Mouse (Mus musculus) monocyte, adult 5-6 weeks (primary cell): ENCODE measurements around the gene 1700012P22Rik. TPM values are rescaled to one million over a fixed set of nuclear protein-coding genes. Genes with fewer than 3 reads are reported as not detected.

ENCODE experiments used
- total RNA-seq: library from RNA; stranded (forward); fragments of 200-1000, 200-491, 200-594 nt; gene quantifications from 3 replicates; pipeline ENCODE4 v1.2.3, GENCODE M21; 2017

Gene 1700012P22Rik
- total RNA-seq, 1 experiment from 2014 or later: not detected

Other genes starting within 250 kb of the 1700012P22Rik start
- not detected in 3 replicates for gene Oog2, start 248.1 kb downstream of the 1700012P22Rik start, total RNA-seq
- gene C87977, start 225.5 kb downstream of the 1700012P22Rik start, total RNA-seq: not detected in 3 replicates
- gene Pramel5, start 158.3 kb downstream of the 1700012P22Rik start, total RNA-seq: not detected in 3 replicates
- gene Gm13128, start 108.5 kb downstream of the 1700012P22Rik start, total RNA-seq: not detected in 3 replicates
- gene Gm13119, start 80.8 kb downstream of the 1700012P22Rik start, total RNA-seq: not detected in 3 replicates
- gene Pramef20, start 60.8 kb downstream of the 1700012P22Rik start, total RNA-seq: not detected in 3 replicates
- not detected in 3 replicates for gene Pramef12, start 30.3 kb downstream of the 1700012P22Rik start, total RNA-seq
- gene Gm9944, start 14.5 kb upstream of the 1700012P22Rik start, total RNA-seq: not detected in 3 replicates
- gene Aadacl3, start 25.0 kb upstream of the 1700012P22Rik start, total RNA-seq: not detected in 3 replicates
- gene 9430007A20Rik, start 81.0 kb upstream of the 1700012P22Rik start, total RNA-seq: not detected in 3 replicates
- not detected in 3 replicates for gene Gm13124, start 126.4 kb upstream of the 1700012P22Rik start, total RNA-seq
- gene Aadacl4, start 174.9 kb upstream of the 1700012P22Rik start, total RNA-seq: not detected in 3 replicates
- not detected in 3 replicates for gene Gm436, start 247.6 kb upstream of the 1700012P22Rik start, total RNA-seq